Mouse (Mus musculus) heart, postnatal 0 days (tissue): ENCODE data around the gene Uhrf1bp1. TPM values are rescaled to one million over a fixed set of nuclear protein-coding genes. Genes with fewer than 3 reads are reported as not detected.

Source experiments
- ATAC-seq: fragments of 200-750 bp; cut with Nextera tagmentation; 2 replicates; pipeline ENCODE4 v1.8.0; 2017; ENCODE audit warnings: low read depth, moderate number of reproducible peaks, moderate library complexity; ENCODE audit not compliant: insufficient read depth
- DNase-seq: peaks from one replicate; pipeline ENCODE4 v3.0.0-alpha.2; 2016; ENCODE audit warnings: low spot score
- H3K27ac ChIP-seq: fragments of 300-500 bp; sonication (generic); 2 replicates; pipeline ENCODE4 v1.5.1; 2014; ENCODE audit warnings: low read depth, mild to moderate bottlenecking
- H3K27me3 ChIP-seq: fragments of 300-500 bp; sonication (generic); 2 replicates; pipeline ENCODE4 v1.6.1; 2014; ENCODE audit warnings: low read length, mixed read lengths; ENCODE audit not compliant: control insufficient read depth, insufficient read depth
- H3K36me3 ChIP-seq: fragments of 300-500 bp; sonication (generic); replicated peaks from 2 replicates; pipeline ENCODE4 v1.6.1; 2014; ENCODE audit warnings: low read length, mixed read lengths; ENCODE audit not compliant: control insufficient read depth, insufficient read depth
- H3K4me1 ChIP-seq: fragments of 300-500 bp; sonication (generic); 2 replicates; pipeline ENCODE4 v1.6.1; 2014; ENCODE audit warnings: antibody characterized with exemption; ENCODE audit not compliant: control insufficient read depth, insufficient read depth
- H3K4me2 ChIP-seq: fragments of 300-500 bp; sonication (generic); 2 replicates; pipeline ENCODE4 v1.6.1; 2014; ENCODE audit warnings: low read depth, mild to moderate bottlenecking, low read length, moderate library complexity
- H3K4me3 ChIP-seq: fragments of 300-500 bp; sonication (generic); 2 replicates; pipeline ENCODE4 v1.5.1; 2014; ENCODE audit warnings: low read depth, low read length
- H3K9ac ChIP-seq: fragments of 300-500 bp; sonication (generic); replicated peaks from 2 replicates; pipeline ENCODE4 v1.6.1; 2014; ENCODE audit warnings: low read depth, low read length, mixed read lengths
- H3K9me3 ChIP-seq: fragments of 300-500 bp; sonication (generic); replicated peaks from 2 replicates; pipeline ENCODE4 v1.6.1; 2016; ENCODE audit warnings: low read length; ENCODE audit not compliant: control insufficient read depth
- CTCF ChIP-seq: IDR thresholded peaks from 2 replicates; pipeline ENCODE4 v1.5.1; 2016; ENCODE audit warnings: antibody characterized with exemption, control low read depth, low read depth
- EP300 ChIP-seq: IDR thresholded peaks from 2 replicates; pipeline ENCODE4 v1.6.1; 2016; ENCODE audit warnings: antibody characterized with exemption, low read depth
- WGBS: fragments of 180-500 bp; shearing (Covaris S2); extraction: QIAGEN DNeasy Blood & Tissue Kit; methylation state at CpG from one replicate; pipeline ENCODE4 v1.1.7; 2014; 5-methylcytosine and 5-hydroxymethylcytosine counted together
- polyA plus RNA-seq: library from polyadenylated mRNA; unstranded; fragments of >200 nt; fragmentation: Nextera tagmentation; extraction: Ambion mirVana; gene quantifications from 2 replicates; pipeline ENCODE4 v1.2.1, GENCODE M21; 2015
- total RNA-seq: library from RNA; depleted of rRNA; stranded (reverse); fragments of >200 nt; gene quantifications from 2 replicates; pipeline ENCODE4 v1.2.3, GENCODE M21; 2014; ENCODE audit warnings: low replicate concordance

Uhrf1bp1 gene
- total and polyA plus RNA-seq, 2 experiments from 2014 or later, result 1.9 to 12.3 TPM

- H3K36me3 ChIP-seq, result no peaks in the 10 kb centered on the region
- H3K9me3 ChIP-seq, result no peaks in the 10 kb centered on the region
- no peak overlapping the region for H3K9ac ChIP-seq
- no peaks in the 10 kb centered on the region for H3K27me3 ChIP-seq
- TF ChIP-seq EP300, result no peak
- TF ChIP-seq CTCF, result no peak
- 56% methylated on average over 4 of the region's 4 CpGs for WGBS
- no peaks in the 10 kb centered on the region for H3K4me1 ChIP-seq
- H3K4me3 ChIP-seq, result no peak overlapping the region
- no peak for ATAC-seq
- DNase-seq, result no peak
- no peak overlapping the region for H3K4me2 ChIP-seq
- no peak overlapping the region for H3K27ac ChIP-seq
These were observed 10.5 kb downstream of the Uhrf1bp1 start for GRCm38 (mm10) chr17:27866737-27867136.

GRCm38 (mm10) chr17:27871851-27872250 is 15.6 kb downstream of the Uhrf1bp1 start:
- Histone ChIP-seq H3K4me1 (peaks cover 5% of the 10 kb centered on the region), H3K9me3 (no peaks in the 10 kb centered on the region), H3K27me3 (no peaks in the 10 kb centered on the region), H3K4me3 (no peak overlapping the region), H3K4me2 (no peak overlapping the region), H3K36me3 (no peaks in the 10 kb centered on the region), H3K9ac (no peak overlapping the region), H3K27ac (no peak overlapping the region)
- ATAC-seq (no peak), DNase-seq (no peak)
- no peak for TF ChIP-seq EP300
- TF ChIP-seq CTCF, result no peak
- 80% methylated on average over 3 of the region's 3 CpGs for WGBS

GRCm38 (mm10) chr17:27873583-27873982 is 17.3 kb downstream of the Uhrf1bp1 start:
- 66% methylated on average over 3 of the region's 3 CpGs for WGBS

GRCm38 (mm10) chr17:27874510-27874909 is 18.3 kb downstream of the Uhrf1bp1 start:
- no peaks in the 10 kb centered on the region for H3K27me3 ChIP-seq
- no peak for DNase-seq
- peaks cover 5% of the 10 kb centered on the region for H3K4me1 ChIP-seq
- H3K4me2 ChIP-seq, result no peak overlapping the region
- TF ChIP-seq CTCF (no peak), EP300 (no peak)
- WGBS, result 43% methylated on average over 5 of the region's 5 CpGs
- H3K9ac ChIP-seq, result no peak overlapping the region
- no peak overlapping the region; the same call in 1 of the 2 replicates for H3K27ac ChIP-seq
- H3K36me3 ChIP-seq, result peaks cover 8% of the 10 kb centered on the region; the same call in 1 of the 2 replicates
- no peaks in the 10 kb centered on the region for H3K9me3 ChIP-seq
- H3K4me3 ChIP-seq, result no peak overlapping the region
- ATAC-seq, result no peak

More at GRCm38 (mm10) chr17:27873583-27873982, 17.3 kb downstream of the Uhrf1bp1 start:
- H3K27ac ChIP-seq, result no peak overlapping the region
- H3K9me3 ChIP-seq, result no peaks in the 10 kb centered on the region
- peaks cover 5% of the 10 kb centered on the region for H3K4me1 ChIP-seq
- H3K4me2 ChIP-seq, result no peak overlapping the region
- H3K36me3 ChIP-seq, result 0 out of 2 replicates have a peak, but pooled peaks cover 4% of the 10 kb centered on the region
- DNase-seq, result no peak
- ATAC-seq, result no peak
- H3K9ac ChIP-seq, result no peak overlapping the region; the same call in 1 of the 2 replicates
- no peak for TF ChIP-seq EP300
- TF ChIP-seq CTCF, result no peak
- no peaks in the 10 kb centered on the region for H3K27me3 ChIP-seq
- H3K4me3 ChIP-seq, result no peak overlapping the region

- no peak overlapping the region for H3K27ac ChIP-seq
- H3K9ac ChIP-seq, result no peak overlapping the region
- no peaks in the 10 kb centered on the region for H3K27me3 ChIP-seq
- no peaks in the 10 kb centered on the region for H3K9me3 ChIP-seq
- peak; percentile 33 for DNase-seq
- ATAC-seq, result peak; percentile 69
- H3K4me1 ChIP-seq, result no peaks in the 10 kb centered on the region
- 58% methylated on average over 11 of the region's 11 CpGs for WGBS
- no peak overlapping the region for H3K4me2 ChIP-seq
- H3K36me3 ChIP-seq, result peaks cover 50% of the 10 kb centered on the region
- no peak overlapping the region for H3K4me3 ChIP-seq
- TF ChIP-seq EP300 (no peak), CTCF (peak; percentile 55)
These were observed 25.3 kb downstream of the Uhrf1bp1 start for GRCm38 (mm10) chr17:27881518-27881917.

- ATAC-seq (no peak), DNase-seq (no peak)
- Histone ChIP-seq H3K4me1 (0 out of 2 replicates have a peak, but pooled peaks cover 6% of the 10 kb centered on the region), H3K9me3 (no peaks in the 10 kb centered on the region), H3K4me2 (no peak overlapping the region), H3K9ac (no peak overlapping the region), H3K27ac (no peak overlapping the region), H3K4me3 (no peak overlapping the region), H3K36me3 (peaks cover 49% of the 10 kb centered on the region), H3K27me3 (no peaks in the 10 kb centered on the region)
- TF ChIP-seq EP300 (no peak), CTCF (no peak)
- 88% methylated on average over 8 of the region's 8 CpGs for WGBS
These were observed 26.9 kb downstream of the Uhrf1bp1 start for GRCm38 (mm10) chr17:27883129-27883528.
